Mouse (Mus musculus): ENCODE measurements around the gene Gsk3b.
"Not testable (repeated sequence)": the region's sequence is repeated elsewhere in the genome, so short reads cannot be mapped to it uniquely, and the experiment has no call there.

Gene Gsk3b

DNA sequence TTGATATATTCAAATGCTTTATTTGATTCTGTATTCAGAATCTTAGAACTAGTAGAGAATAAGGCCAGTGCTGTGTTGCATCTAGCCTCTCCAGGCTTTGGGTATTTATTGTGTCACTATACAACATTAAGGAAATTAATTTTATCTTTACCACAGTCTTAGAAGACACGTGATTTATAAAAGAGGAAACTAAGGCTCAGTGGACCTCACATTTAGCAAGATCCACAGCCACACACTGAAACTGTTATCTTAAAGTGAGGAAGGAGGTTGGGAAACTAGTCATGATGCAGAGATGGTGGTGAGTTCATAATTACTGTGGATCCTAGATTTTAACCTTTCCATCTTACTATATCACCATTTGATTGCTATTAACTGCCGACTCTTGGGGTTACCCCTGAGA is 16.7 kb downstream of the Gsk3b start:
- DNase-seq = no peak

- no peak for DNase-seq
Observed at GRCm38 (mm10) chr16:38106542-38106941, 17.7 kb downstream of the Gsk3b start.

- DNase-seq = no peak
Observed at GRCm38 (mm10) chr16:38110001-38110400, 21.2 kb downstream of the Gsk3b start.

- DNase-seq = no peak
Observed at GRCm38 (mm10) chr16:38110575-38110974, 21.8 kb downstream of the Gsk3b start.

GRCm38 (mm10) chr16:38114074-38114473 is 25.3 kb downstream of the Gsk3b start:
- DNase-seq = no peak

DNA sequence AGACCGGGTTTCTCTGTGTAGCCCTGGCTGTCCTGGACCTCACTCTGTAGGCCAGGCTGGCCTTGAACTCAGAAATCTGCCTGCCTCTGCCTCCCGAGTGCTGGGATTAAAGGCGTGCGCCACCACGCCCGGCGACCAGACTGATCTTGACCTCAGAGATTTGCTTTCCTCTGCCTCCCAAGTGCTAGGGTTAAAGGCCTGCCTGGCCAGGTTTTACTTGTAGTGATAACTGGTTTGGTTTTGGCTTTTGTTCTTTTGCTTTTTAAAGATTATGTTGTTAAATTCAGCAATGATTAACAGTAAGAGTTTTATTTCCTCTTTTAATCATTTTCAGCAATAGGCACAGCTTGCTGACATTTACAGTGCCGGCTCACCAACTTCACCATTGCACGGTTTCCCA is 29.1 kb downstream of the Gsk3b start:
- not testable (repeated sequence) for DNase-seq

GRCm38 (mm10) chr16:38118723-38119122 is 29.9 kb downstream of the Gsk3b start:
- no peak for DNase-seq

GRCm38 (mm10) chr16:38119286-38119685 is 30.5 kb downstream of the Gsk3b start:
- no peak for DNase-seq

- no peak for DNase-seq
Observed at GRCm38 (mm10) chr16:38129171-38129570, 40.4 kb downstream of the Gsk3b start.

GRCm38 (mm10) chr16:38131041-38131440 is 42.2 kb downstream of the Gsk3b start:
- no peak for DNase-seq

GRCm38 (mm10) chr16:38131756-38132155 is 43.0 kb downstream of the Gsk3b start:
- peak; percentile 14 for DNase-seq

GRCm38 (mm10) chr16:38132210-38132609 is 43.4 kb downstream of the Gsk3b start:
- no peak for DNase-seq

DNA sequence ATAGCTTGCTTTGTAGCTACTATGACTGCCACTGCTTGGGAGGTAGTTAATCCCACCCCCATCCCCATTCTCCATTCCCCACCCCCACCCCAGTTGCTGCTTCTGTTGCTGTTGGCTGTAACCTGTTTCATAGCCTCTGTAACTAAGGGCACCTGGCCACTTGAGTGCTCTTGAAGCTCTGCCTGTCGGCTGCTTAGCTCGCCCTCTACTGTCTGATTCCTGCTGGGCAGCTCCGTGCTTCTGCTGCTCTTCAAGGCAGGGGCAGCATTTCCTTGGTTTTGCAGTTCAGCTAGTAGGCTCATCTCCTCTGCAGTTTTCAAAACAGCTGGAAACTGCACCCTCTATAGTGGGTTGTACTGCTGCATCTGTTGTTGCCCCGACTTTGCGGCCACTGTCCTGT is 48.5 kb downstream of the Gsk3b start:
- peak; percentile 37 for DNase-seq

DNA sequence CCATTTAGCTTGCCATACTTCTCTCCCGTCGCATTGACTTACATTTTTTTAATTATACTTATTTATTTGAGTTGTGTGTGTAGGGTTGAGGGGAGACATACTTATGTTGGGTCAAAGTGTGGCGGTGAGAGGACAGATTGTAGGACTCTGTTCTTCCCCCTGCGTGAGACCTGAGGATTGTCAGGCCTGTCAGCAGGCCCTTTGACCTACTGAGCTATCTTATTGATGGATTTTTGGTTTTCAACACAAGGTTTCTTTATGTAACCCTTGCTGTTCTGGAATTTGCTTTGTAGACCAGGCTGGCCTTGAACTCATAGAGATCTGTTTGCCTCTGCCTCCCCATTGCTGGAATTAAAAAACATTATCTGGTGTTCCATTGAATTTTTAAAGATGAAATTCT is 56.1 kb downstream of the Gsk3b start:
- DNase-seq = no peak

- no peak for DNase-seq
Observed at GRCm38 (mm10) chr16:38150555-38150954, 61.8 kb downstream of the Gsk3b start.

DNA sequence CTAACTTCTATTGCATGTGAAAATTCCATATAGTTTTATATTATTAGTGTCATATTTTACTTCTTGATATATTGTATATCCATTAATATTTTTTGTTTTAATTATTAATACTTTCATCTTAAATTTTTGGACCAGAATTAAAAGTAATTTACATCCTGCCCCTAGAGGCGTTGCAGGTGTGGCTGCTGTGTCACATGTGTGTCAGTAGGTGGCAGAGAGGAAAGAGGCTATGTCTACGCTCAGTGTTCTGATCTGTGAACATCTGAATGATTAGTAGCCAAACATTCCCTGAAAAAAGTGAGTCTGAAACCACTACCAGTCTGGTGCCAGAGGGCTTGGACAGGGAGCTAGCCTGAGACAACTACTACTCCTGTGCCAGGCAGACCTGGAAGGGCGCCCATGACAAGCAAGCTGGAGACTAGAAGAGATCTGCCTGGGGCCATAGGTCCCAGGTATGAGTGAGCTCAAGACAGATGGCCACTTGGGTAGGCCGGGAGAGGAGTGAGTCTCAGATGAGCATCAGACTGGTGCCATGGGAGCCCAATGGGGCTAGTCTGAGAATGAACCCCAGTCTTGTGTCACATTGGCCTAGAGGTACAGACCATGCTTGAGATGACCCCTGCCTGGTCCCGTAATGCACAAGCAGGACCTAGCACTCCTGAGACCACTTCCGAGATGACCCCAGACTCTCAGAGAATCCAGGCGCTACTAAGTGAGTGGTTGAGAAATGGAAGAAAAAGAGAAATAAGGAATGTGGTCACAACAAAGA is 69.2 kb downstream of the Gsk3b start:
- no peak for DNase-seq

DNA sequence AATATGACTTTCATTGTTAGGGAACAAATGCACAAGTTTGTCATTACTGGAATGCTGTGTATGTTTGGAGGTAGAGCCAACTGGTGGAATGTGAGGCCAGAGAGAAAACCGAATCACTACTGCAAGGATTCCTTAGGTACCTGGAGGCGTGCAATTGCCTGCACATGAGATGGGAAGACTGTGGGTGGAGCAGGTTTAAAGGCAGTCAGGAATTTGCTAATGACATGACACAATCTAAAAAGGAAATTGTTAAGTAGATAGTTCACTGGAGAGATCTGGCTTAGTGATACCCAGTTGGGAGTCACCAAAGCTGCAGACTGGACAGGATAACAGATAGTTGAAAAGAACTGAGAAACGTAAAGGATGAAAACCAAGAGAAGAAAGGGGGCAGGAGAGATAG is 73.2 kb downstream of the Gsk3b start:
- no peak for DNase-seq

DNA sequence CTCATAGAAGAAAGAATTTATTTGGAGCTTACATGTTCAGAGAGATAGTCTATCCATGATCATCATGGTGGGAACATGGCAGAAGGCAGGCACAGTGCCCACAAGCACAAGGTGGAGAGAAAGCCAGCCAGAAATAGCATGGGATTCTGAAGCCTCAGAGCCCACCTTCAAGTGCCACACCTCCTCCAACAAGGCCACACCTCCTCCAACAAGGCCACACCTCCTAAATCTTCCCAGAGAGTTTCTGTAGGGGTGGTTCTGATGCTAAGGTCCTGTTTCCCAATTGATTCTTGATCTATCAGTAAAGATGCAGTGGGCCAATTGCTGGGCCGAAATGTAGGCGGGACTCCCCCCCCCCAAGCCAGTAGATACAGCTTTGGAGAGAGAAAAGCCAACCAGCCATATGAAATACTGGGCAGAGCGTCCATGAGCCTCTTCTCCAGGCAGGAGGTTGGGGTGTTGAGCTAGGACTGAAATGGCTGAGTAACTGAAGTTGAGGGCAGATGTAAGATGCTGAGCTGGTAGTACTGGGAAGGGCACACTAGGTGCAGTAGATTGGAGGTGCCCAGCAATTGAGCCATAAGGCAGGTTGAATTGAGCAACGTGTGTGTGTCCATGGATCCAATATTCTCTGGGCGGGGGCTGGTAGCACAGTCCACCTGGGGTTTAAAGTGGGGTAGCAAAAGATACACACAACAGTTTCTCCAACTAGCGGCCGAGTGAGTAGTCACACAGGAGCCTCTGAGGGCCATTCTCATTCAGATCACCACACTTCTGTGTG is 76.2 kb downstream of the Gsk3b start:
- no peak for DNase-seq

- no peak for DNase-seq
Observed at GRCm38 (mm10) chr16:38168971-38169370, 80.2 kb downstream of the Gsk3b start.

DNA sequence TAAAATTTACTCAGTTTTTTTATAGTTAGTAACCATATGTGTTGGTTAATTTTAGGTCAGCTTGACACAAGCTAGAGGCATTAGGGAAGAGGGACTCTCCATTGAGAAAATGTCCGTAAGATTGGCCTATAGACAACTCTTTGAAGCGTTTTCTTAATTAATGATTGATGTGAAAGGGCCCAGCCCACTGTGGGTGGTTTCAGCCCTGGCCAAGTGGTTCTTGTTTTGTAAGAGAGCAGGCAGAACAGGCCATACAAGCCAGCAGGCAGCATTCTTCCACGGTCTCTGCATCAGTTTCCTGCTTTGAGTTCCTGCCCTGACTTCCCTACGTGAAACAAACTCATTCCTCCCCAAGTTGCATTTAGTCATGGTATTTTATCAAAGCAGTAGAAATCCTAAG is 90.3 kb downstream of the Gsk3b start:
- no peak for DNase-seq

GRCm38 (mm10) chr16:38181421-38181820 is 92.6 kb downstream of the Gsk3b start:
- no peak for DNase-seq

GRCm38 (mm10) chr16:38184657-38185269 is 96.0 kb downstream of the Gsk3b start:
- DNase-seq = no peak

DNA sequence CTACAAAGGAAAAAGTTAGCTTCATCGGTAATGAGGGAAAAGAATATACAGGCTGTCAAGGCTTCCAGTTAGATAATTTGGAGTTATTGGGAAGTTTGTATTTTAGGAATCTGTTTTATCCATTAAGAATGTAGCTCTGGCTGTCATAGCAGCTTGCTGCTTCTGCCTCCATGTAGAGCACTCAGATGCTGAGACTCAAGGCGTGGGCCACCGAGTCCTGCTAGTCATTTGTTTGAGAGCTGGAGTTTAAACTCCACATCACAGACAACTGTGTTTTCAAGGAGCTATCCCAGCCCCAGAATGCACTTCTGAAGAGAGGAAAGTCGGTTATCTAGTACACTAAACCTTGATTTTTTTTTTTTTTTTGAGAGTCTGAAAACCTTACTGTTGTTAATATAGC is 101.2 kb downstream of the Gsk3b start:
- no peak for DNase-seq

DNA sequence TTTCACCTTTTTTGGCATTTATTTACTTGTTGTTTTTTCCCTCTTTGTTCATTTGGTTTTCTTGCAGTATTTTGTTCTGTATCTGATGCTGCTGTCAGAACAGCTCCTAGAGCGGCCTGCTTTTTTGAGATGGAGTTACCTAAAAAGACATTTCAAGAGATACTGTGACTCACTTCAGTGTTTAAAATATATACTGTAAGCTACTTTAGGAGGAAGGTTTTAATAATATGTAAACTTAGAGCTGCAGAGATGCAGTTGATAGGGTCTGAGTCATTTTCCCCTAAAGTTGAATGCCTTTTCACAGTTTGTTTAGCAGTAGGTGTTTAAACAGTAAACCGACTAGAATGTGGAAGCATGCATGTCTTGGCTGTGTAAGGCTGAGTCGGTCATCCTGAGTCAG is 101.7 kb downstream of the Gsk3b start:
- DNase-seq = no peak
